Mouse (Mus musculus) heart, embryonic 14.5 days (tissue): ENCODE results near the gene Gm21976. TPM values are rescaled to one million over a fixed set of nuclear protein-coding genes. Genes with fewer than 3 reads are reported as not detected.

Source experiments
- ATAC-seq: fragments of 200-750 bp; cut with Nextera tagmentation; 2 replicates; pipeline ENCODE4 v1.8.0; 2017; ENCODE audit warnings: low read depth, moderate TSS enrichment; ENCODE audit not compliant: insufficient number of reproducible peaks, insufficient read depth, low FRiP score
- H3K27ac ChIP-seq, 2 experiments: fragments of 200-500 bp in 1 of 2; fragments of 300-500 bp in 1 of 2; sonication (generic) in 1 of 2; replicated peaks in 1 of 2; 2 replicates each; pipeline ENCODE4 v1.5.1; 2012 to 2014; ENCODE audit warnings: low read depth in 2 of 2, low read length in 2 of 2, control low read depth in 1 of 2, mild to moderate bottlenecking in 1 of 2, mixed read lengths in 1 of 2; ENCODE audit not compliant: control insufficient read depth in 1 of 2, insufficient read depth in 1 of 2
- H3K27me3 ChIP-seq: fragments of 300-500 bp; sonication (generic); 2 replicates; pipeline ENCODE4 v1.6.1; 2014; ENCODE audit warnings: mild to moderate bottlenecking, low read length, control low read depth; ENCODE audit not compliant: control insufficient read depth, insufficient read depth
- H3K36me3 ChIP-seq: fragments of 300-500 bp; sonication (generic); 2 replicates; pipeline ENCODE4 v1.6.1; 2014; ENCODE audit warnings: mild to moderate bottlenecking, control low read depth, low read length, mixed read lengths; ENCODE audit not compliant: control insufficient read depth, insufficient read depth
- H3K4me1 ChIP-seq, 2 experiments: fragments of 200-500 bp in 1 of 2; fragments of 300-500 bp in 1 of 2; sonication (generic) in 1 of 2; 2 replicates each; pipeline ENCODE4 v1.6.1; 2012 to 2014; ENCODE audit warnings: low read length in 2 of 2, control low read depth in 1 of 2, mixed read lengths in 1 of 2; ENCODE audit not compliant: control insufficient read depth in 2 of 2, insufficient read depth in 2 of 2
- H3K4me2 ChIP-seq: fragments of 300-500 bp; sonication (generic); 2 replicates; pipeline ENCODE4 v1.6.1; 2014; ENCODE audit warnings: mild to moderate bottlenecking, low read length
- H3K4me3 ChIP-seq, 2 experiments: fragments of 200-500 bp in 1 of 2; fragments of 300-500 bp in 1 of 2; sonication (generic) in 1 of 2; 2 replicates each; pipeline ENCODE4 v1.5.1; 2012 to 2014; ENCODE audit warnings: low read length in 2 of 2, mild to moderate bottlenecking in 2 of 2, control low read depth in 1 of 2, low read depth in 1 of 2, moderate library complexity in 1 of 2; ENCODE audit not compliant: control insufficient read depth in 1 of 2, insufficient read depth in 1 of 2
- H3K9ac ChIP-seq: fragments of 300-500 bp; sonication (generic); 2 replicates; pipeline ENCODE4 v1.6.1; 2014; ENCODE audit warnings: mild to moderate bottlenecking, low read length
- H3K9me3 ChIP-seq: fragments of 300-500 bp; sonication (generic); 2 replicates; pipeline ENCODE4 v1.6.1; 2016; ENCODE audit warnings: low read length, control low read depth; ENCODE audit not compliant: control insufficient read depth
- WGBS: fragments of 180-500 bp; shearing (Covaris S2); extraction: QIAGEN DNeasy Blood & Tissue Kit; methylation state at CpG from one replicate; pipeline ENCODE4 v1.1.7; 2014; 5-methylcytosine and 5-hydroxymethylcytosine counted together
- polyA plus RNA-seq: library from polyadenylated mRNA; unstranded; fragments of >200 nt; fragmentation: Nextera tagmentation; extraction: Ambion mirVana; gene quantifications from 2 replicates; pipeline ENCODE4 v1.2.1, GENCODE M21; 2014

Gene Gm21976
- polyA plus RNA-seq, 1 experiment from 2014 or later, result not detected

DNA sequence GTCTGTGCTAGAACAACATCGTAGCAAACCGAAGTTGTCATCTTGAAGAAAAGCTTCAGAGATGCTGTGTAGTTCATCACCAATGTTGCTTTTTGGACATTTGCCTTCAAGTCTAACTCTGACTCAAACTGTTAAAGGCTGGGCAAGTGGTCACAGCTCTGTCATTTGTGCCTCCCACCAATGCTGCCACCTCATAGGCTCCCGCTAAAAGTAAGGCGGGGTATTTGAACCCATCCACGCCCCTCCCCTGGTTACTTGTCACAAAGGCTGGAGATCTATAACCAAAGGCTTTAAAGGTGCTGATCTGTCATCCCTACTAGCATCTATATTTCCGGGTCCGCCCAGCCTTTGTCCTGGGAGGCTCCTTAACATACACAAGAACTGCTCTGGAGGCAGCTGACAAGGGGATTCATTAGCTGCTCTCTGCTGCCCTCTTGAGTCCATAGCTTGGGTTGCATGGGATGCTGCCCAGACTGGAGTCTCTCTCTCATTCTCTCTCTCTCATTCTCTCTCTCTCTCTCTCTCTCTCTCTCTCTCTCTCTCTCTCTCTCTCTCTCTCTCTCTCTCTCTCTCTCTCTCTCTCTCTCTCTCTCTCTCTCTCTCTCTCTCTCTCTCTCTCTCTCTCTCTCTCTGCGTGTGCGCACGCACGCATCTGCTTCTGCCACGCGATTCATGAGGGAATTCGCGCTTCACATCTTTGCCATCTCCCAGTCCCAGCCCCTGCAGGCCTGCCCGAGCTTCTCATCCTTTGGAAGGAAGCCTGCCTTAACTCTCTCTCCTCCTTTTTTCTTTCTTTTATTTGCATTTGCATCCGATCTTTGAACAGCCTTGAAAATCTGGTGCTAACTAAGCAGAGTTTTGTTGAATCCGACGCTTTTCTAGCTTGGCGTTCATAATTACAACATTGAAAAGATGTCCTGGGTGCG lies 19.4 kb downstream of the Gm21976 start:
- no peaks in the 10 kb centered on the region for H3K27me3 ChIP-seq
- peak overlapping the region; percentile 53 for H3K4me2 ChIP-seq
- no peak for ATAC-seq
- H3K9me3 ChIP-seq, result no peaks in the 10 kb centered on the region
- peaks cover 0 to 2% of the 10 kb centered on the region in 2 experiments; a peak in 1 of 4 replicates for H3K4me1 ChIP-seq
- no peaks in the 10 kb centered on the region for H3K36me3 ChIP-seq
- no peak overlapping the region for H3K4me3 ChIP-seq
- WGBS, result 44% methylated on average over 21 of the region's 21 CpGs
- H3K27ac ChIP-seq, result no peak overlapping the region
- no peak overlapping the region for H3K9ac ChIP-seq

DNA sequence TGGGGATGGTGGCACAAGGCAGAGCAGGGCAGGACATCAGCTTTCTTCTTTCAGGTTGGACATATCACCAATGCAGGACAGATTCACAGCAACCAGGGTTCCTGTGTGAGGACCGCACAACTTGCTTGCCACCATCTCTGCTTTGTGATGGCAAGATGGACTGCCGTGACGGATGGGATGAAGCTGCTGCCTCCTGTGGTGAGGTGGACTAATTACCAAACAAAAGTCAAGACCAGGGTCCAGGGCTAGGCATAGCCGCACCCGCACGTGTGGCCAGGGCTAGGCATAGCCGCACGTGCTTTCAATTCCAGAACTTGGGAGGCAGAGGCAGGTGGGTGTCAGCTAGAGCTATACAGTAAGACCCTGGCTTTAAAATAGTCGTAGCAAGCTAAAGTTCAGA lies 25.6 kb downstream of the Gm21976 start:
- no peak overlapping the region for H3K4me3 ChIP-seq
- no peaks in the 10 kb centered on the region for H3K27me3 ChIP-seq
- H3K9ac ChIP-seq, result no peak overlapping the region
- peaks cover 28% of the 10 kb centered on the region for H3K36me3 ChIP-seq
- no peaks in the 10 kb centered on the region for H3K9me3 ChIP-seq
- no peak overlapping the region for H3K4me2 ChIP-seq
- no peak overlapping the region for H3K27ac ChIP-seq
- H3K4me1 ChIP-seq, result peaks cover 2 to 4% of the 10 kb centered on the region in 2 experiments; a peak in 1 of 4 replicates
- WGBS, result 86% methylated on average over 9 of the region's 9 CpGs
- ATAC-seq, result no peak

DNA sequence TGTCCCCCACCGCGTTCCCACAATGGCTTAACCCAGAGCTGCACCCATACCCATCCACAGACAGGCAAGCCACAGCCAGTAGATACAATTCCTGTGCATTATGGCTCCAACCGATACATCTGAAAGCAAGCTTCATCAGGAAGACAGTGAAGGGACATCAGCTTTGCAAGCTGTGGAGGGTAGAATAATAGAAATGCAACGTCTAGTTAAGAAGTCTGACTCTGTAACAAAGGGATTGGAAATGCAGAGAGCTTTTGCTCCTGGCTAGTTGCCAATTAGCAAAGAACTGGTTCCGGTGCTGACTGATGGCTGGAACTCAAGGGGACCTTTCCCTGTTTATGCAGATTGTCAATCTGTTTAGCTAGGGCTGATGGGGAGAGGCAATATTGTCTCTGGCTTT lies 26.7 kb downstream of the Gm21976 start:
- H3K27ac ChIP-seq, result no peak overlapping the region

DNA sequence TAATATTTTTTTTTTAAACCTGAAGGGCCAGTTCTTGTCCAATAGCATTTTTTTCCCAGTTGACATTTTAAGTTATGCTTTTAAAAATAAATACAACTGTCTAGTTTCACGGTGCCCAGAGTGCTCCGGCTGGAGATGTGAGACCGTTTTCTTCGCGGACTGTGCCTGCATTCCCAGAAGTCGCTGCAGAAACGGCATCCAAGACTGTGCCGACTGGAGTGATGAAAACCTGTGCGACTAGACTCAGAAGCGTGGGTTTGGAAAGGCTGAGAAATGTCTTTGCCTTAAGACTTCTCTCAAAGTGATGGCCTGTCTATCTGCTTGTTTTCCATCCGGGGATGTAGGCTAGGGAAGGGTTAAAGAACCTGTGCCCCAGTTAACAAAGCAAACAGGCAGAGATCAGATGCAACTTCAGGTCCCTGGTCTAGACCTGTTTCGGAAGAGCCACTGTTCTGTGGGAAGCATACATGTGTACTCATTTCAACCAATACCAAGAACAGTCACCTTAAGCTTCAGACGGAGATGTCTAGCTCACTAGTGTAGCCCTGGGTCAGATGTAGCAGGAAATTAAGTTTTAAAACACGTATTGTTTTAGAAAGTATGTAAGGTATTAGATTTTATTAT lies 27.3 kb downstream of the Gm21976 start:
- peaks cover 45% of the 10 kb centered on the region for H3K36me3 ChIP-seq
- no peaks in the 10 kb centered on the region for H3K9me3 ChIP-seq
- H3K4me1 ChIP-seq, result peaks cover 2 to 4% of the 10 kb centered on the region in 2 experiments; a peak in 1 of 4 replicates
- no peaks in the 10 kb centered on the region for H3K27me3 ChIP-seq
- H3K4me3 ChIP-seq, result no peak overlapping the region
- H3K9ac ChIP-seq, result no peak overlapping the region
- peak overlapping the region in 1 of 2 experiments; percentile 14; a peak in 1 of 4 replicates for H3K27ac ChIP-seq
- 35% methylated on average over 14 of the region's 14 CpGs for WGBS
- no peak for ATAC-seq
- H3K4me2 ChIP-seq, result peak overlapping the region; percentile 12; the same call in 1 of the 2 replicates

More for the DNA sequence above, 26.7 kb downstream of the Gm21976 start:
- H3K27me3 ChIP-seq, result no peaks in the 10 kb centered on the region
- no peak for ATAC-seq
- peaks cover 2 to 4% of the 10 kb centered on the region in 2 experiments; a peak in 1 of 4 replicates for H3K4me1 ChIP-seq
- WGBS, result 30% methylated on average over 5 of the region's 5 CpGs
- H3K9me3 ChIP-seq, result no peaks in the 10 kb centered on the region
- H3K9ac ChIP-seq, result no peak overlapping the region
- H3K4me3 ChIP-seq, result no peak overlapping the region
- no peak overlapping the region for H3K4me2 ChIP-seq
- peaks cover 39% of the 10 kb centered on the region for H3K36me3 ChIP-seq

DNA sequence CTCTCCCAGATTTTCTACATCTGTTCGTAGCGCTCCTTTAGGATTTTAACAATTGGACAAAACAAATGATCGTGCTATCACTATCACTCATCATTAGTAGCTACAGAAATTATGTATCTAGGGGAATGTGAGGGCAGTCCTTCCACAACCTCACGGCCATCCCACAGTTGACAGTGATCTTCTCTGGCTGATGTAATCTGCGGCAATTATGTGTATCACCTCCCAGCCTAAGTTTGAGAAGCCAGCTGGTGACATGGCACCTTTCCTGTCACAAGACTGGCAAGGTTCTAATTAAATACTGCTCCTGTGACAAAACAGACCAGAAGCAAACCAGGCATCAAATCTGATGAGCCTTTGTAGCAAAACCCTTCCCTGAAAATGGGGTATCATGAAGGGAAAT lies 28.3 kb downstream of the Gm21976 start:
- Histone ChIP-seq H3K27me3 (no peaks in the 10 kb centered on the region), H3K4me3 (no peak overlapping the region), H3K36me3 (peaks cover 55% of the 10 kb centered on the region), H3K9me3 (no peaks in the 10 kb centered on the region), H3K9ac (no peak overlapping the region), H3K27ac (no peak overlapping the region), H3K4me1 (peaks cover 2 to 4% of the 10 kb centered on the region in 2 experiments; a peak in 1 of 4 replicates), H3K4me2 (no peak overlapping the region)
- WGBS, result 84% methylated on average over 5 of the region's 5 CpGs
- ATAC-seq, result no peak

DNA sequence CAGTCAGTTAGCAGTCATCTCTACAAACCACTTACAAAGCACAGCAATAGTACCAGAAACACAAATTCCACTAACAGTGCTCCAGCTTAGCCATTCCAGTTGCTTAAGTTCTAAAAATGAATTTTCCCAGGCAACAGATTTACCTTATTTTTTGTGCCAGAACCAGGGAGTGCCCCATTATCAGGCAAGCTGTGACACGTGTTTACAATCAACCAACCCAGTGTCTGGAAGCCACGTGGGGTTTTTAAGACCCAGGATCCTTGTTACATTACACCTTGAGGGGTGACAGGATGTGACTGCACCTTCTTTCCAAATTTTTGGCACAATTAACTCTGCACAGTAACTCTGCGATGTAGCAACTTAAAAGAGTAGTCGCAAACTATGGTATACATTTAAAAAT lies 29.0 kb downstream of the Gm21976 start:
- H3K36me3 ChIP-seq, result peaks cover 62% of the 10 kb centered on the region
- ATAC-seq, result no peak
- H3K27ac ChIP-seq, result no peak overlapping the region
- H3K9ac ChIP-seq, result no peak overlapping the region
- no peak overlapping the region for H3K4me3 ChIP-seq
- H3K27me3 ChIP-seq, result no peaks in the 10 kb centered on the region
- H3K4me1 ChIP-seq, result peaks cover 2 to 4% of the 10 kb centered on the region in 2 experiments; a peak in 1 of 4 replicates
- H3K9me3 ChIP-seq, result no peaks in the 10 kb centered on the region
- WGBS, result 77% methylated on average over 4 of the region's 4 CpGs
- H3K4me2 ChIP-seq, result no peak overlapping the region

DNA sequence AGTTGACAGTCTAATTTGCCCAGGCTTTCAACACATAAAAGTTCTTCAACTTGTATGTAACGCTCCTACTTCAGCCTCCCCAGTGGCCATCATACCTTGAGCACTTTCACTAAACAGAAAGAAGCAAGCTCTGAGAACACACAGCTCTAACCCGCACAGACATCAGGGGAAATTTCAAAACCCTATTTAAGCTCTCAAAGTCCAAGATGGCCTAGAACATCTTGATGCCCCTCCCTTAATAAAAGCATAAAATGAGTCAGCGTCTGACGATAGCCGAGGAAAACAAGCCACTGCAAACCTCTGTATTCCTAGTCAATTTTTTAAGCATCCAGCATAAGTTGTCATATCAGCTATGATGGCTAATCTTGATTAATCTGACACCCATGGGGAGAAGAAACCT lies 31.9 kb downstream of the Gm21976 start:
- 93% methylated on average over 5 of the region's 5 CpGs for WGBS
- ATAC-seq, result no peak
- H3K36me3 ChIP-seq, result peaks cover 77% of the 10 kb centered on the region

More for the DNA sequence above, 31.9 kb downstream of the Gm21976 start:
- no peak overlapping the region for H3K9ac ChIP-seq
- peaks cover 2 to 14% of the 10 kb centered on the region in 2 experiments; a peak in 3 of 4 replicates for H3K4me1 ChIP-seq
- no peak overlapping the region for H3K4me2 ChIP-seq
- no peaks in the 10 kb centered on the region for H3K27me3 ChIP-seq
- H3K4me3 ChIP-seq, result no peak overlapping the region
- no peak overlapping the region for H3K27ac ChIP-seq
- no peaks in the 10 kb centered on the region for H3K9me3 ChIP-seq
